Mouse (Mus musculus): ENCODE data around the gene Agmat. TPM values are rescaled to one million over a fixed set of nuclear protein-coding genes. Genes with fewer than 3 reads are reported as not detected.

The Agmat gene
- total and polyA plus RNA-seq, 2 experiments from 2014 or later = 1.1 TPM; not detected in 1

DNA sequence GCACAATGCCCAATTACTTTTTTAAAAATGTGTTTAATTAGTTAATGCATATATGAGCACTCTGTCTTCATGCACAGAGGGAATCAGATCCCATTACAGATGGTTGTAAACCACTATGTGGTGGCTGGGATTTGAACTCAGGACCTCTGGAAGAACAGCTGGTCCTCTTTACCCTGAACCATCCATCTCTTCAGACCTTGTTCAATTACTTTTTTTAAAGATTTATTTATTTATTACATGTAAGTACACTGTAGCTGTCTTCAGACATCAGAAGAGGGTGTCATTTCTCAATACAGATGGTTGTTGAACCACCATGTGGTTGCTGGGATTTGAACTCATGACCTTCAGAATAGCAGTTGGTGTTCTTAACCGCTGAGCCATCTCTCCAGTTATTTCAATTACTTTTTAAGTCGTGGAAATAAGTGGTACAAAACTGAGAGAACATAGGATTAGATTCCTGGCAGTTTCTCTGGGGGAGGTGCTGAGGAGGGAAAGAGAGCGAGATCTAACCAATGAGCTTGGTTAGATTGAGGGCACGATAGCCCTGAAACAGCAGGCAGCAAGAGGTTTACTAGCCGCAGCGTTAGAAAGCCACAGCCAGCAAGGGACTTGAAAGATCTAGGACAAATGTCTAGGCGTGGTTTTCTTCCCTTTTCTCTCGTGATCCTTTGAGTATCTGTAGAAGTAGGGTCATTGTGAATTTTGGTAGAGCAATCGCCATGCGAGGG is 46.2 kb downstream of the Agmat start:
- no peak for TF ChIP-seq EP300 (IDR thresholded peaks at IDR 0.05; ENCODE audit: low read depth)
- TF ChIP-seq CTCF (IDR thresholded peaks at IDR 0.05; ENCODE audit: low read depth) = no peak
- peak overlapping the region; percentile 88 for H3K27ac ChIP-seq (ENCODE audit: low read depth)
- no peaks in the 10 kb centered on the region for H3K27me3 ChIP-seq (ENCODE audit: control insufficient read depth, insufficient read depth, low read length)
- DNase-seq (ENCODE audit: low spot score) (no peak), ATAC-seq (ENCODE audit: insufficient read depth, low read depth) (no peak)
- H3K9me3 ChIP-seq (replicated peaks; ENCODE audit: control insufficient read depth, low read length) = no peaks in the 10 kb centered on the region
- WGBS = 12% methylated on average over 10 of the region's 10 CpGs
- peak overlapping the region; percentile 65 for H3K4me3 ChIP-seq (ENCODE audit: low read depth, low read length)
- H3K4me2 ChIP-seq (ENCODE audit: low read depth, low read length) = peak overlapping the region; percentile 67
- peaks cover 7% of the 10 kb centered on the region for H3K4me1 ChIP-seq (ENCODE audit: control insufficient read depth, insufficient read depth)
- 0 out of 2 replicates have a peak overlapping the region, but pooled peaks have one; percentile 57 for H3K9ac ChIP-seq (replicated peaks; ENCODE audit: low read depth, low read length)
- peaks cover 14% of the 10 kb centered on the region for H3K36me3 ChIP-seq (replicated peaks; ENCODE audit: control insufficient read depth, insufficient read depth, low read length)

DNA sequence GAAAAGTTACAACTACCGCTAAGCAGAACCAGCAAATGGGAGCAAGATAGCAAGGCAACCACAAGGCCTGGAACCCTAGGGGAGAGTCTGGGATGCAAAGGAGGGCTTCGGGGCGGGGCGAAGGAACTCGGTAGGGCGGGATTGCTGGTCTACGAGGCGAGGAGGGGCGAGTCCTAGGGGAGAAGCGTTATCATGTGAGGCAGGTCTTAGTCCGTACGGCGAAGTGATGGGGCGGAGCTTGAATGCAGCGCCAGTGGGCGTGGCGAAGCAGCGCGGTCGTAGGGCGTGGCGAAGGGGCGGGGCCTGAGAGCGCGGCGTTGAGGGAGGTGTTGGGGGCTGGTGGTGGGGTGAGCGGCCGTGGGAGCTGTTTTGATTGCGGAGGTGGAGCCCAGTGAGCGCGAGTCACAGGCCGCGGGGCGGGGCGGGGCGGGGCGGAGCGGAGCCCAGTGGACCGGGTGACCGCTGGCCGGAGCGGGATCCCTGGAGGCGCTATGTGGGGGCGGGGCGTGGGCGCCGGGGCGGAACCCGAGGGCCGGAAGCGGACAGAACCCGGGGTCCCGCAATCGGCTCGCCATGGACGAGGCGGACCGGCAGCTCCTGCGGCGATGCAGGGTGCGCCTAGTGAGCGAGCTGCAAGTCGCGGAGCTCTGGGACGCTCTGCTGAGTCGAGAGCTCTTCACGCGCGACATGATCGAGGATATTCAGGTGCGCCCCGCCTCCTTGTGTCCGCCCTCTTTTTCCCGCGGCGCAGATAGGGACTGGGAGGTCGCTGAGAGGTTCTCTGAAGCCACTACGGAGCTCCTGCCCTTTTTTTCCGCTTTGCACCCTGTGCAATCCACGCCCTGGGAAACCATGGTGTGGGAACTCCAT is 47.0 kb downstream of the Agmat start, which contains the start of gene Casp9:
Casp9 (plus strand) TSS at position 331 of the 870 bp plus-strand sequence.
- DNase-seq (ENCODE audit: low spot score) = peak; percentile 97
- Histone ChIP-seq H3K4me1 (ENCODE audit: control insufficient read depth, insufficient read depth) (peaks cover 7% of the 10 kb centered on the region), H3K27ac (ENCODE audit: low read depth) (peak within 1 kb of the TSS; percentile 88), H3K9ac (replicated peaks; ENCODE audit: low read depth, low read length) (peak within 1 kb of the TSS; percentile 57), H3K9me3 (replicated peaks; ENCODE audit: control insufficient read depth, low read length) (no peaks in the 10 kb centered on the region), H3K27me3 (ENCODE audit: control insufficient read depth, insufficient read depth, low read length) (no peaks in the 10 kb centered on the region), H3K36me3 (replicated peaks; ENCODE audit: control insufficient read depth, insufficient read depth, low read length) (peaks cover 18% of the 10 kb centered on the region), H3K4me2 (ENCODE audit: low read depth, low read length) (peak within 1 kb of the TSS; percentile 67), H3K4me3 (ENCODE audit: low read depth, low read length) (peak within 1 kb of the TSS; percentile 65)
- TF ChIP-seq EP300 (IDR thresholded peaks at IDR 0.05; ENCODE audit: low read depth) (no peak), CTCF (IDR thresholded peaks at IDR 0.05; ENCODE audit: low read depth) (no peak)
- ATAC-seq (ENCODE audit: insufficient read depth, low read depth) = peak; percentile 76
- 1% methylated on average over 70 of the region's 80 CpGs for WGBS

DNA sequence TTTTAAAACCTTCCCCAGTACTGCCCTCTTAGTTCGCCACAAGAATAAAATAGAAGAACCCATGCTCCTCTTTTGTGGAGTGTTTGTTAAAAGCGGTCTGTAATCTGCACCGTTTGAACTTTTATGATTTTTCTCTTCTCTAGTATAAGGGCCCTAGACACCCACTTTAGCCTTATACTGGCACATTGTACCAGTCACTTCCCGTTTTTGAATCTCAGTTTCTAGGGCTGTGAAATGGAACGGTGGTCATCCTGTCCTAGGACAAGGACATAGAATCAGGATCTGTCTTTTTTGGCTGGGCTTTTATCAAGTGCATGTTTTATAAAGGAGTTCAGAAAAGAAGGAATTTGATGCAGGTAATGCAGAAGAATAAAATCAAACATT is 47.7 kb downstream of the Agmat start:
- DNase-seq (ENCODE audit: low spot score) (peak; percentile 77), ATAC-seq (ENCODE audit: insufficient read depth, low read depth) (no peak)
- Histone ChIP-seq H3K27me3 (ENCODE audit: control insufficient read depth, insufficient read depth, low read length) (no peaks in the 10 kb centered on the region), H3K27ac (ENCODE audit: low read depth) (peak overlapping the region; percentile 88), H3K4me2 (ENCODE audit: low read depth, low read length) (peak overlapping the region; percentile 67), H3K9me3 (replicated peaks; ENCODE audit: control insufficient read depth, low read length) (no peaks in the 10 kb centered on the region), H3K36me3 (replicated peaks; ENCODE audit: control insufficient read depth, insufficient read depth, low read length) (peaks cover 18% of the 10 kb centered on the region), H3K4me3 (ENCODE audit: low read depth, low read length) (peak overlapping the region; percentile 65), H3K9ac (replicated peaks; ENCODE audit: low read depth, low read length) (peak overlapping the region; percentile 57), H3K4me1 (ENCODE audit: control insufficient read depth, insufficient read depth) (peaks cover 7% of the 10 kb centered on the region)
- 9% methylated on average over 5 of the region's 5 CpGs for WGBS
- TF ChIP-seq CTCF (IDR thresholded peaks at IDR 0.05; ENCODE audit: low read depth) (no peak), EP300 (IDR thresholded peaks at IDR 0.05; ENCODE audit: low read depth) (no peak)

DNA sequence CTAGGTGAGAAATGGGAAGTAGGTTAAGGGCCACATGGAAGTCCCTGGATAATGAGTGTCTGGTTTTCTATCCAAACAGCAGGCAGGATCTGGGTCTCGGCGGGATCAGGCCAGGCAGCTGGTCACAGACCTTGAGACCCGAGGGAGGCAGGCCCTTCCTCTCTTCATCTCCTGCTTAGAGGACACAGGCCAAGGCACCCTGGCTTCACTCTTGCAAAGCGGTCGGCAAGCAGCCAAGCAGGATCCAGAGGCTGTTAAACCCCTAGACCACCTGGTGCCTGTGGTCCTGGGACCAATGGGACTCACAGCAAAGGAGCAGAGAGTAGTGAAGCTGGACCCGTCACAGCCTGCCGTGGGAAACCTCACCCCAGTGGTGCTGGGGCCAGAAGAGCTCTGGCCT is 49.9 kb downstream of the Agmat start:
- WGBS = 78% methylated on average over 7 of the region's 7 CpGs
- no peaks in the 10 kb centered on the region for H3K27me3 ChIP-seq (ENCODE audit: control insufficient read depth, insufficient read depth, low read length)
- no peaks in the 10 kb centered on the region for H3K4me1 ChIP-seq (ENCODE audit: control insufficient read depth, insufficient read depth)
- peaks cover 18% of the 10 kb centered on the region for H3K36me3 ChIP-seq (replicated peaks; ENCODE audit: control insufficient read depth, insufficient read depth, low read length)
- no peak overlapping the region for H3K27ac ChIP-seq (ENCODE audit: low read depth)
- no peak overlapping the region for H3K4me2 ChIP-seq (ENCODE audit: low read depth, low read length)
- no peak for DNase-seq (ENCODE audit: low spot score)
- no peak overlapping the region for H3K9ac ChIP-seq (replicated peaks; ENCODE audit: low read depth, low read length)
- TF ChIP-seq EP300 (IDR thresholded peaks at IDR 0.05; ENCODE audit: low read depth) (no peak), CTCF (IDR thresholded peaks at IDR 0.05; ENCODE audit: low read depth) (no peak)
- no peak for ATAC-seq (ENCODE audit: insufficient read depth, low read depth)
- H3K9me3 ChIP-seq (replicated peaks; ENCODE audit: control insufficient read depth, low read length) = no peaks in the 10 kb centered on the region
- H3K4me3 ChIP-seq (ENCODE audit: low read depth, low read length) = no peak overlapping the region

DNA sequence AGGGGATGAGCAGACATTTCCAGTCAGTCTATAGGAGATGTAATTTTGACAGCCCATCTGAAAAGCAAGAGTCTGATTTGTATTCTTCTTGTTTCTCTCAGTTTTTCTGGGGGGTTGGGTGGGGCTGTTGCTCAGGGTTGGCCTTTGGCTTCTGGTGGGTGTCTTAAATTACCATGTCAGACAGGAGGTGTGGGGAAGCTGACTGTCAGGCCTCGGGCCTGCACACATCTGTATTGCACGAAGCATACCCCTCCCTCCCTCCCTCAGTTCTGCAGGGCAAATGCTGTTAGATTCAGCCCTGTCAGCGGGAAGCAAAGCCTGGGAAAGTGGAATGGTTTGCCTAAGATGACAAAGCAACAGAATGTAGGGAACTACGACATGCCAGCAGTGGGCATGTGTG is 50.5 kb downstream of the Agmat start:
- no peaks in the 10 kb centered on the region for H3K4me1 ChIP-seq (ENCODE audit: control insufficient read depth, insufficient read depth)
- no peaks in the 10 kb centered on the region for H3K9me3 ChIP-seq (replicated peaks; ENCODE audit: control insufficient read depth, low read length)
- no peak overlapping the region for H3K4me2 ChIP-seq (ENCODE audit: low read depth, low read length)
- H3K27ac ChIP-seq (ENCODE audit: low read depth) = no peak overlapping the region
- WGBS = 82% methylated on average over 4 of the region's 4 CpGs
- no peaks in the 10 kb centered on the region for H3K27me3 ChIP-seq (ENCODE audit: control insufficient read depth, insufficient read depth, low read length)
- H3K4me3 ChIP-seq (ENCODE audit: low read depth, low read length) = no peak overlapping the region
- no peak for DNase-seq (ENCODE audit: low spot score)
- peaks cover 18% of the 10 kb centered on the region for H3K36me3 ChIP-seq (replicated peaks; ENCODE audit: control insufficient read depth, insufficient read depth, low read length)
- no peak overlapping the region for H3K9ac ChIP-seq (replicated peaks; ENCODE audit: low read depth, low read length)
- ATAC-seq (ENCODE audit: insufficient read depth, low read depth) = no peak
- TF ChIP-seq CTCF (IDR thresholded peaks at IDR 0.05; ENCODE audit: low read depth) = no peak
- no peak for TF ChIP-seq EP300 (IDR thresholded peaks at IDR 0.05; ENCODE audit: low read depth)
